Mouse (Mus musculus) midbrain, embryonic 12.5 days (tissue): ENCODE results near the gene Gas2. TPM values are rescaled to one million over a fixed set of nuclear protein-coding genes. Genes with fewer than 3 reads are reported as not detected.

ENCODE experiments used
- ATAC-seq: fragments of 200-750 bp; cut with Nextera tagmentation; 2 replicates; pipeline ENCODE4 v1.8.0; 2017; ENCODE audit warnings: low read depth, moderate TSS enrichment, moderate library complexity; ENCODE audit not compliant: low FRiP score
- H3K27ac ChIP-seq: fragments of 300-500 bp; sonication (generic); replicated peaks from 2 replicates; pipeline ENCODE4 v1.5.1; 2016; ENCODE audit warnings: mild to moderate bottlenecking
- H3K27me3 ChIP-seq: fragments of 300-500 bp; sonication (generic); 2 replicates; pipeline ENCODE4 v1.6.1; 2016; ENCODE audit warnings: mild to moderate bottlenecking
- H3K36me3 ChIP-seq: fragments of 300-500 bp; sonication (generic); 2 replicates; pipeline ENCODE4 v1.6.1; 2016
- H3K4me1 ChIP-seq: fragments of 300-500 bp; sonication (generic); 2 replicates; pipeline ENCODE4 v1.6.1; 2016
- H3K4me2 ChIP-seq: fragments of 300-500 bp; sonication (generic); replicated peaks from 2 replicates; pipeline ENCODE4 v1.6.1; 2016; ENCODE audit warnings: mild to moderate bottlenecking, moderate library complexity
- H3K4me3 ChIP-seq: fragments of 300-500 bp; sonication (generic); 2 replicates; pipeline ENCODE4 v1.5.1; 2016; ENCODE audit warnings: mild to moderate bottlenecking
- H3K9ac ChIP-seq: fragments of 300-500 bp; sonication (generic); replicated peaks from 2 replicates; pipeline ENCODE4 v1.6.1; 2016; ENCODE audit warnings: mild to moderate bottlenecking, moderate library complexity
- H3K9me3 ChIP-seq: fragments of 300-500 bp; sonication (generic); 2 replicates; pipeline ENCODE4 v1.6.1; 2016; ENCODE audit warnings: mild to moderate bottlenecking
- WGBS: fragments of 180-500 bp; shearing (Covaris S2); methylation state at CpG from one replicate; pipeline ENCODE4 v1.1.7; 2016; 5-methylcytosine and 5-hydroxymethylcytosine counted together
- polyA plus RNA-seq: library from polyadenylated mRNA; unstranded; fragments of >200 nt; fragmentation: Nextera tagmentation; extraction: Ambion mirVana; gene quantifications from 2 replicates; pipeline ENCODE4 v1.2.1, GENCODE M21; 2016

Gas2 gene
- 30.9 and 32.7 TPM in 2 replicates for polyA plus RNA-seq

GRCm38 (mm10) chr7:51861250-51862096 lies at the start of gene Gas2:
TSS of gene Gas2 (plus strand) at chr7:51862015.
- H3K9ac ChIP-seq: peak within 1 kb of the TSS; percentile 80
- ATAC-seq: peak; percentile 91
- peak within 1 kb of the TSS; percentile 97 for H3K27ac ChIP-seq
- 11% methylated on average over 70 of the region's 105 CpGs for WGBS
- H3K36me3 ChIP-seq: peaks cover 4% of the 10 kb centered on the region; the same call in 1 of the 2 replicates
- no peaks in the 10 kb centered on the region for H3K27me3 ChIP-seq
- peak within 1 kb of the TSS; percentile 76 for H3K4me3 ChIP-seq
- no peaks in the 10 kb centered on the region for H3K9me3 ChIP-seq
- H3K4me1 ChIP-seq: peaks cover 25% of the 10 kb centered on the region
- H3K4me2 ChIP-seq: peak within 1 kb of the TSS; percentile 79

DNA sequence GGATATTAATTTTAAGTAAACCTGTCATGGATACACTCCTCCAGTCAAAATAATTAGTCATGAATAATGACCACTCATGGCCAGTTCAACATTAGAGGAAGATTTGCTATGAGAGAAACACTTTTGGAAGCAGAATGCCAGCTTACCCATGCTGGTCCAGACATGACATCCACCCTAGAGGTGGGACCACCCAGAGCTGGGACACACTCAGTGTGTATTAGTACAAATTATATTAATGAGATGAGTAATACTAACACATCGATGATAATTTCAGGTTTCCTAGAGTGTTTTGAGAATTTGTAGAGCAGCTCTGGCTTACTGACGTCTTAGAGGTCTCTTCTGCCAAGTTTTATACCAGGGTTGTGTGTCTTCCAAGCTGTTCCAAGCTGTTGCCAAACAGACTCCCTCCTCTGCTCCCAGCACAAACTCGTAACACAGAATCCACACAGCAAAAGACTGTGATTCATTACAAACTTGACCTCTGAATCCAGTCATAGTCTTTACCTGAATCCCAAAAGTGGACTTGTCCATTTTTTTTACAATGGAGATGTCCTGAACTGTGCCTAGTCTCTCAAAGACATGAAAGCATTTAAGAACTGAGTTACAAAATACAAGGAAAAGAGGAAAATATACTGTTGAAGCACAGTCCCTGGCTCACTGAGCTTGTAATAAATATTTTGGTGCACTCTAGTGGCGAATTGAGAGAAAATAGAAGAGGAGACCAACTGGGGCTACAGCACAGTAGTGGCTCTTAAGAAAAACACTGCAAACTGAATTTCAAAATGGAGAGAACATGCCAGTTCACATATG lies 46.1 kb upstream of the Gas2 start:
- Histone ChIP-seq H3K4me2 (no peak overlapping the region), H3K4me1 (no peaks in the 10 kb centered on the region), H3K4me3 (no peak overlapping the region), H3K9ac (no peak overlapping the region), H3K27me3 (no peaks in the 10 kb centered on the region), H3K36me3 (no peaks in the 10 kb centered on the region), H3K9me3 (no peaks in the 10 kb centered on the region), H3K27ac (no peak overlapping the region)
- WGBS: 57% methylated on average over 4 of the region's 4 CpGs
- peak; percentile 73 for ATAC-seq

DNA sequence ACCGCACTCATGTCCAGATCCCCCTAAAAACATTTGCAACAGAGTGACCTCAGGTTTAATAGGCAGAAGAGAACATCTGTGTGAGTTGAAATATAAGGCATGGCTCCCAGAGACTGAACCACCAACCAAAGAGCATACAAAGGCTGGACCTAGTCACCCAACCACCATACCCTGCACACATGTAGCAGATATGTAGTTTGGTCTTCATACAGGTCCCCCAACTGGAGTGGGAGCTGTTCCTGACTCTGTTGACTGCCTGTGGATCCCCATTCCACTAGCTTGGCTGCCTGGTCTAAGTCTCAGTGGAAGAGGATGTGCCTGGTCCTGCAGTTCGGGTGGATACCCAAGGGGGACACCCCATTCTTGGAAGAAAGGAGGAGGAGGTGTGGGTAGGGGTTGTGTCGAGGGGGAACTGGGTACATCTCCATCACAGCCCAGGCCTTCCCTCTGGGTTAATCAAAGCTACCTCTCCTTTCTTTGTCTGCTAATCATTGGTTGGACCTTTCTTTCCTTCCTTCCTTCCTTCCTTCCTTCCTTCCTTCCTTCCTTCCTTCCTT lies 45.5 kb upstream of the Gas2 start:
- 66% methylated on average over 3 of the region's 3 CpGs for WGBS
- Histone ChIP-seq H3K4me2 (no peak overlapping the region), H3K27me3 (no peaks in the 10 kb centered on the region), H3K27ac (no peak overlapping the region), H3K4me3 (no peak overlapping the region), H3K4me1 (no peaks in the 10 kb centered on the region), H3K9me3 (no peaks in the 10 kb centered on the region), H3K9ac (no peak overlapping the region), H3K36me3 (no peaks in the 10 kb centered on the region)
- ATAC-seq: 0 out of 2 replicates have a peak, but pooled peaks have one; percentile 6

- Histone ChIP-seq H3K4me2 (no peak overlapping the region), H3K36me3 (no peaks in the 10 kb centered on the region), H3K4me1 (no peaks in the 10 kb centered on the region), H3K4me3 (no peak overlapping the region), H3K9me3 (no peaks in the 10 kb centered on the region), H3K27ac (no peak overlapping the region), H3K9ac (no peak overlapping the region), H3K27me3 (no peaks in the 10 kb centered on the region)
- no peak for ATAC-seq
- WGBS: 79% methylated on average over 3 of the region's 3 CpGs
These were observed 43.4 kb upstream of the Gas2 start for GRCm38 (mm10) chr7:51818251-51818974.

DNA sequence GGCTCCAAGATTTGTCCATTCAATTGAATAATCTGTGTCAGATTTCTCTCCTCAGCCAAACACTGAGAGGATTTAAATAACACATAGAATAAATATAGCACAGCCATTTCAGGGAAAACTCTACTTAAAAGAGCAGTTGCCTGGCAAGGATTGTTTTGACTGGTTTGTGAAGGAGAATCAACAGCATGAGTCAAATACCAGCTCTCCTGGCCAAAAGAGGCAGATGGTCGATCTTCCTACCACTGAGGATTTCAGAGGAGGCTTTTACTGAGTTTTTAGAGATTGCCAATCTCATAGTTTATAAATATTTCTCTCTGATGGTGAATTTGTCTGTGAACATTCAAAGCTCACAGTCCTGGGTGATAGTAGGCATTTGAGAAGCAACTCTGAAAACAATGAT lies 41.9 kb upstream of the Gas2 start:
- Histone ChIP-seq H3K9ac (no peak overlapping the region), H3K27me3 (no peaks in the 10 kb centered on the region), H3K4me2 (no peak overlapping the region), H3K4me1 (no peaks in the 10 kb centered on the region), H3K36me3 (no peaks in the 10 kb centered on the region), H3K4me3 (no peak overlapping the region), H3K27ac (no peak overlapping the region), H3K9me3 (no peaks in the 10 kb centered on the region)
- ATAC-seq: no peak
- WGBS: 83% methylated on average over 1 of the region's 1 CpGs

DNA sequence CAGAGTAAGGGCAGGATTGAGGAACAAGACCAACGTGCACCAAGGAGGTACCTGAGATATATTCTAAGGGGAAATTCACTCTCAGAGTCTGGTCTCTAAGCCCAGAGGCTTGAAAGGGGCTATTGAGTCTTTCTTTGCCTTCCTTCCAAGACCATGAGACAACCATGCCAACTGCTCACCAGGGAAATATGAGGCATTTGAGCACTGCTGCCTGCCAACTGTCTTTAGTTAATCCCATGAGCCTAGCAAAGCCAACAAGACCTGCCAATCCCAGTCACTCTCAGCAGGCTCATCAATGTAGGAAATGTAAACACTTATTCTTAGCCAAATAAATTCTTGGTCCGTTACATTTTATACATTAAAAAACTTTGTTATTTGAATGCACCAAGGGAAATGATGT lies 40.3 kb upstream of the Gas2 start:
- Histone ChIP-seq H3K36me3 (no peaks in the 10 kb centered on the region), H3K4me3 (no peak overlapping the region), H3K4me2 (no peak overlapping the region), H3K9me3 (no peaks in the 10 kb centered on the region), H3K4me1 (no peaks in the 10 kb centered on the region), H3K27ac (no peak overlapping the region), H3K27me3 (no peaks in the 10 kb centered on the region), H3K9ac (no peak overlapping the region)
- WGBS: 77% methylated on average over 2 of the region's 2 CpGs
- ATAC-seq: no peak

- Histone ChIP-seq H3K27ac (peak overlapping the region; percentile 71), H3K4me3 (no peak overlapping the region), H3K9me3 (no peaks in the 10 kb centered on the region), H3K4me2 (no peak overlapping the region), H3K36me3 (no peaks in the 10 kb centered on the region), H3K4me1 (no peaks in the 10 kb centered on the region), H3K9ac (no peak overlapping the region), H3K27me3 (no peaks in the 10 kb centered on the region)
- ATAC-seq: peak; percentile 81
- 59% methylated on average over 7 of the region's 7 CpGs for WGBS
These were observed 38.1 kb upstream of the Gas2 start for GRCm38 (mm10) chr7:51823562-51824338.

DNA sequence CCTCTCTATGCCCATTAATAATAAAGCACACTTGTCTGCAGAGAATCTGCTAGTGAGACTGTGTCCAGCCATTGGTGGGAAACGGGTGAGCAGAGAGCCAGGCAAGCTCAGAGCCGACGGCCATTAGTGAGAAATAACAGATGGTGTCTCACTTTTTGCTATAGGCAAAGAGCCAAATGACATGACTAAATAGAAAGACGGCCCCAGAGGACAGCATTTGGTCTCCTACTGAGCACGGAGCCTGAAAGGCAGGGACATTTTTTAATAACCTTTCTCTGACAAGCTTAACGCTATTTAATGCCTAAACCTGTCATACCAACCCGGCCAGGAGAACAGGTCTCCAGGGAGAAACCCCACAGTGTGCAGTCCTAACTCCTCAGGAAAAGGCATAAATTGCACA lies 29.9 kb upstream of the Gas2 start:
- H3K9me3 ChIP-seq: no peaks in the 10 kb centered on the region
- H3K4me1 ChIP-seq: peaks cover 9% of the 10 kb centered on the region; the same call in 1 of the 2 replicates
- H3K9ac ChIP-seq: no peak overlapping the region
- ATAC-seq: peak; percentile 90
- no peaks in the 10 kb centered on the region for H3K27me3 ChIP-seq
- H3K27ac ChIP-seq: peak overlapping the region; percentile 71
- WGBS: 53% methylated on average over 7 of the region's 7 CpGs
- H3K4me3 ChIP-seq: no peak overlapping the region
- H3K4me2 ChIP-seq: no peak overlapping the region
- H3K36me3 ChIP-seq: no peaks in the 10 kb centered on the region

DNA sequence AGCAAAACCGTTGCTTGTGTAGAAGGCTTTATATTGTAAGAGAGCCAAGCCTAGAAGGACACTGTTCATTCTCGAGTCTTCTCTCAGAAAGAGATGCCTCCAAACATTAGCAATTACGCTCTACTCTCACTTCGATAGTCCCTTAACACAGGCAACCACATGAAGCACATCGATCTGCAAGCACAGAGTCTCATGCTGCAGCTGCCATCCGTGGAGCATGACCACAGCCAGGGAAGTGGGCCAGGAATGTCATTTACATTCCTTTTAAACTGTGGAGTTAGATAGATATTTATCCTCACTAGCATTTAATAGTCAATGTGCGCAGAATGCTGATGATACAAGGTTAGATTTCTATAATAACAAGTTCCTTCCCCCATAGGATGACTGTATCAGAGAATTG lies 21.3 kb upstream of the Gas2 start:
- no peaks in the 10 kb centered on the region for H3K36me3 ChIP-seq
- WGBS: 85% methylated on average over 7 of the region's 7 CpGs
- H3K9ac ChIP-seq: no peak overlapping the region
- H3K4me3 ChIP-seq: no peak overlapping the region
- no peak overlapping the region for H3K4me2 ChIP-seq
- no peak for ATAC-seq
- H3K4me1 ChIP-seq: no peaks in the 10 kb centered on the region
- H3K27me3 ChIP-seq: no peaks in the 10 kb centered on the region
- H3K9me3 ChIP-seq: 0 out of 2 replicates have a peak, but pooled peaks cover 9% of the 10 kb centered on the region
- peak overlapping the region; percentile 39 for H3K27ac ChIP-seq

- no peak for ATAC-seq
- Histone ChIP-seq H3K4me3 (no peak overlapping the region), H3K4me2 (no peak overlapping the region), H3K4me1 (no peaks in the 10 kb centered on the region), H3K9ac (no peak overlapping the region), H3K36me3 (no peaks in the 10 kb centered on the region), H3K9me3 (no peaks in the 10 kb centered on the region), H3K27ac (no peak overlapping the region), H3K27me3 (no peaks in the 10 kb centered on the region)
- 88% methylated on average over 6 of the region's 6 CpGs for WGBS
These were observed 10.9 kb upstream of the Gas2 start for GRCm38 (mm10) chr7:51850877-51851276.

DNA sequence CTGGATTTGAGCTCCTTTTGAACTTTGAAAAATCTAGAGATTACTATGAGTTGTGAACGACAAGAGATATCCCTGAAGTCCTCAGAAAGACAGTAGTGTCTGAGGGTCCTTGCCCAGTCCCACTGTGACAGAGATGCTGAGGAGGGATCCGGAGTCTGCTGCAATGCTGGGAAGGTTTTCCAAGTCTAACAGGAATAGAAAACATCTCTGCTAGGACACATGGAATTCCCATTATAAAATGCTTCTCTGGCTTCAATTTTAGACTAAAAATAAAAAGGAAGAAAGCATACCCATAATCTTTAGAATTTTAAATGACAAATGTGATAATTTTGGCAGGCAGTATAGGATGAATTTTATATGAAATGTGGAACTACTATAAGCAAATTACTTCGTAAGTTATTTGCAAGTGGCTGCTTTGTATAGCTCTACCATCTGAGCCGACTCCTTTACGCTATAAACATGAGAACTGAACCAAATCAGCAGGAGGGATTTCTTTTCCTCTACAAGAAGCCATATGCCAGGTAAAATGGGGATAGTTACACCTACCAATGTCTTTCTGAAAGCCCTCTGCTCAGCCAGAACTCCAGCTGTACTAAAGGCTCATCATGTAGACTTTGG lies 9.8 kb upstream of the Gas2 start:
- Histone ChIP-seq H3K4me1 (no peaks in the 10 kb centered on the region), H3K9ac (no peak overlapping the region), H3K4me2 (no peak overlapping the region), H3K9me3 (no peaks in the 10 kb centered on the region), H3K36me3 (no peaks in the 10 kb centered on the region), H3K4me3 (no peak overlapping the region), H3K27ac (no peak overlapping the region), H3K27me3 (no peaks in the 10 kb centered on the region)
- ATAC-seq: no peak
- 88% methylated on average over 5 of the region's 5 CpGs for WGBS
